Mouse (Mus musculus) layer of hippocampus, adult 18-20 months (tissue): Measurements from ENCODE around the gene Gm4181. TPM values are rescaled to one million over a fixed set of nuclear protein-coding genes. Genes with fewer than 3 reads are reported as not detected.
"Not testable (repeated sequence)": the region's sequence is repeated elsewhere in the genome, so short reads cannot be mapped to it uniquely, and the experiment has no call there.

Source experiments
- DNase-seq, 2 experiments: peaks; one replicate each; pipeline ENCODE4 v3.0.0; 2022; ENCODE audit warnings: low spot score in 2 of 2
- long read RNA-seq: library from polyadenylated mRNA; stranded (forward); transcript quantifications from one replicate; pipeline ENCODE4 v2.0.0, GENCODE M21; 2021
- total RNA-seq, 2 experiments: library from RNA; stranded (reverse); gene quantifications; 2 replicates each; pipeline ENCODE4 v1.2.3; 2021

The Gm4181 gene
- total RNA-seq: not detected
- long read RNA-seq: 0 reads

GRCm38 (mm10) chr14:51635566-51635965, at the start of gene Gm4181:
TSS of gene Gm4181 (minus strand) at chr14:51635666.
- not testable (repeated sequence) for DNase-seq

- DNase-seq: no peak
Measured at GRCm38 (mm10) chr14:51677269-51677668, 41.8 kb upstream of the Gm4181 start.

GRCm38 (mm10) chr14:51632426-51632825, 3.0 kb downstream of the Gm4181 start:
- peak; percentile 5 to 21 for DNase-seq

DNA sequence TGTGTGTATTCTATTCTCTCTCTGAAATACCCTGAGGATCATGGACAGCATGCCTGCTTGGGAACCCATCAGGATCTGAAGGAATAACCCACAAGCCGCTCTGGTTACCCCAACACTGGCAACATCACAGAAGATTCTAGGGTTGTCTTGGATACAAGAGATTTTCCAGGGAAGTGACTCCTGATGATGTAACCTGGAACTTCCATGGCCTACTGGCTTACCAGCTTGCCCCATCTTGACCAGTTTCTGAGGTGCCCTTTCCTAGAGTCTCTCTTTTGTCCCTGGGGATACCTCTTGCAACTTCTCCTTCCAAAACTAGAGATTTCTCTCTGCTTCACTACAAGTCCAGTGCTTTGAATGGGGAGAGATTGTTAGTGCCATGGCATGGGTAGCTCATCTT, 24.3 kb downstream of the Gm4181 start, which contains the start of gene Gm17078:
TSS of gene Gm17078 (minus strand) at position 101 of the 400 bp plus-strand sequence.
- DNase-seq: no peak

GRCm38 (mm10) chr14:51592039-51592438, 43.4 kb downstream of the Gm4181 start, which contains the start of gene Gm17174:
TSS of gene Gm17174 (minus strand) at chr14:51592139.
- not testable (repeated sequence) for DNase-seq

Other genes starting within 250 kb of the Gm4181 start
- not detected for gene Vmn2r88, start 224.8 kb downstream of the Gm4181 start, total RNA-seq
- gene Vmn2r89, start 183.8 kb downstream of the Gm4181 start, total RNA-seq: not detected
- not detected for gene Gm5622, start 82.9 kb downstream of the Gm4181 start, total RNA-seq
- gene Gm17175, start 61.6 kb downstream of the Gm4181 start, total RNA-seq: not detected
- not detected for gene Gm17174, start 43.5 kb downstream of the Gm4181 start, total RNA-seq
- not detected for gene Gm17078, start 24.4 kb downstream of the Gm4181 start, total RNA-seq
- gene Gm17079, start 59.8 kb upstream of the Gm4181 start, total RNA-seq: not detected
- not detected for gene Gm5800, start 81.5 kb upstream of the Gm4181 start, total RNA-seq
- gene Ang4, start 137.9 kb upstream of the Gm4181 start, total RNA-seq: not detected
- not detected for gene AY358078, start 164.4 kb upstream of the Gm4181 start, total RNA-seq
- not detected for gene Ear6, start 218.0 kb upstream of the Gm4181 start, total RNA-seq
- gene Mettl17, start 249.2 kb upstream of the Gm4181 start, total RNA-seq: 10 to 100 TPM; 29.0 to 43.2 TPM